Comparison of ENCODE assay signal across 24 mouse cellular contexts in genomic region chr5:121798447-121798846, GRCm38 (mm10). TPM values are rescaled to one million over a fixed set of nuclear protein-coding genes. Genes with fewer than 3 reads are reported as not detected.
DNase-seq lines count a peak whose midpoint lies in the region; ATAC-seq and TF ChIP-seq lines count a peak whose summit lies in the region.
"Had no signal": no experiment of that assay in that cellular context is flagged by ENCODE, and none has a peak within 500 bp of the region (broad histone marks: within the 10 kb centered on the region; RNA-seq: fewer than 3 reads in every experiment).

No protein-coding gene starts in this region.

- H3K9me3 ChIP-seq in intestine, postnatal 0 days (ENCODE audit: control insufficient read depth), result no peaks in the 10 kb centered on the region
- no peaks in the 10 kb centered on the region for H3K9me3 ChIP-seq in intestine, embryonic 15.5 days
- no peaks in the 10 kb centered on the region for H3K9me3 ChIP-seq in liver, postnatal 0 days (ENCODE audit: low read length)
- no peaks in the 10 kb centered on the region for H3K9me3 ChIP-seq in liver, embryonic 12.5 days (replicated peaks)
- H3K9me3 ChIP-seq in stomach, postnatal 0 days (ENCODE audit: control insufficient read depth, low read length), result no peaks in the 10 kb centered on the region
- no peaks in the 10 kb centered on the region for H3K9me3 ChIP-seq in limb, embryonic 10.5 days (replicated peaks)
- H3K9me3 ChIP-seq: embryonic facial prominence, embryonic 13.5 days; embryonic facial prominence, embryonic 15.5 days; forebrain, embryonic 10.5 days; forebrain, embryonic 12.5 days had no signal

- TF ChIP-seq EP300 in heart, adult 2 months (IDR thresholded peaks at IDR 0.05; ENCODE audit: insufficient read depth, low read depth, low read length), result no peak
- no peak for TF ChIP-seq EP300 in liver, postnatal 0 days (IDR thresholded peaks at IDR 0.05; ENCODE audit: low read depth)
- no peak for TF ChIP-seq EP300 in stomach, postnatal 0 days (optimal IDR thresholded peaks at IDR 0.05)

- no peaks in the 10 kb centered on the region for H3K27me3 ChIP-seq in heart, adult 2 months (ENCODE audit: control insufficient read depth, insufficient read depth, low read length)
- H3K27me3 ChIP-seq in intestine, postnatal 0 days (replicated peaks; ENCODE audit: control insufficient read depth, insufficient read depth, low read length), result no peaks in the 10 kb centered on the region
- no peaks in the 10 kb centered on the region for H3K27me3 ChIP-seq in intestine, embryonic 15.5 days (replicated peaks)
- no peaks in the 10 kb centered on the region for H3K27me3 ChIP-seq in liver, postnatal 0 days (ENCODE audit: insufficient read depth, low read length)
- H3K27me3 ChIP-seq in liver, embryonic 12.5 days (replicated peaks), result no peaks in the 10 kb centered on the region
- no peaks in the 10 kb centered on the region for H3K27me3 ChIP-seq in stomach, postnatal 0 days (ENCODE audit: control insufficient read depth, insufficient read depth, low read length)
- no peaks in the 10 kb centered on the region for H3K27me3 ChIP-seq in limb, embryonic 10.5 days (ENCODE audit: low read depth, poor library complexity, severe bottlenecking)
- H3K27me3 ChIP-seq: embryonic facial prominence, embryonic 13.5 days; embryonic facial prominence, embryonic 15.5 days; forebrain, embryonic 12.5 days had no signal

- no peaks in the 10 kb centered on the region for H3K4me1 ChIP-seq in heart, adult 2 months (ENCODE audit: control insufficient read depth, insufficient read depth, low read length)
- no peaks in the 10 kb centered on the region for H3K4me1 ChIP-seq in intestine, postnatal 0 days (replicated peaks; ENCODE audit: control insufficient read depth, insufficient read depth, low read length)
- H3K4me1 ChIP-seq in intestine, embryonic 15.5 days (replicated peaks), result no peaks in the 10 kb centered on the region
- H3K4me1 ChIP-seq in liver, postnatal 0 days (ENCODE audit: insufficient read depth), result no peaks in the 10 kb centered on the region
- no peaks in the 10 kb centered on the region for H3K4me1 ChIP-seq in liver, embryonic 12.5 days
- no peaks in the 10 kb centered on the region for H3K4me1 ChIP-seq in stomach, postnatal 0 days (replicated peaks; ENCODE audit: control insufficient read depth, insufficient read depth)
- H3K4me1 ChIP-seq in limb, embryonic 10.5 days, result no peaks in the 10 kb centered on the region
- H3K4me1 ChIP-seq: embryonic facial prominence, embryonic 13.5 days; embryonic facial prominence, embryonic 15.5 days; forebrain, embryonic 10.5 days; forebrain, embryonic 12.5 days had no signal

- no peak overlapping the region for H3K9ac ChIP-seq in heart, adult 2 months (ENCODE audit: low read depth, low read length)
- no peak overlapping the region for H3K9ac ChIP-seq in intestine, postnatal 0 days (ENCODE audit: low read depth, low read length)
- no peak overlapping the region for H3K9ac ChIP-seq in intestine, embryonic 15.5 days
- no peak overlapping the region for H3K9ac ChIP-seq in liver, postnatal 0 days (replicated peaks)
- no peak overlapping the region for H3K9ac ChIP-seq in liver, embryonic 12.5 days
- no peak overlapping the region for H3K9ac ChIP-seq in stomach, postnatal 0 days (ENCODE audit: low read length)
- H3K9ac ChIP-seq: embryonic facial prominence, embryonic 13.5 days; embryonic facial prominence, embryonic 15.5 days; forebrain, embryonic 12.5 days had no signal

- ATAC-seq in intestine, postnatal 0 days, result no peak
- ATAC-seq in intestine, embryonic 15.5 days, result no peak
- ATAC-seq in liver, postnatal 0 days, result no peak
- ATAC-seq in liver, embryonic 12.5 days, result no peak
- ATAC-seq in stomach, postnatal 0 days (ENCODE audit: low FRiP score, low TSS enrichment), result no peak
- ATAC-seq: forebrain, embryonic 14.5 days had no signal

- intact Hi-C loops in heart, adult 2 months (cut with DNase I), result loop anchor here (10.0 kb wide), 1 partner anchor 46 kb away; the partner anchor contains the start of gene Pheta1
- intact Hi-C loops in heart, postnatal 25 days (cut with DNase I), result loop anchor here (10.0 kb wide), 1 partner anchor 46 kb away; the partner anchor contains the start of gene Pheta1

- no peak overlapping the region for H3K27ac ChIP-seq in heart, adult 2 months
- H3K27ac ChIP-seq in intestine, postnatal 0 days (ENCODE audit: low read depth, low read length), result no peak overlapping the region; the same call in 1 of the 2 replicates
- no peak overlapping the region for H3K27ac ChIP-seq in intestine, embryonic 15.5 days
- H3K27ac ChIP-seq in liver, postnatal 0 days (ENCODE audit: low read depth), result no peak overlapping the region
- no peak overlapping the region for H3K27ac ChIP-seq in liver, embryonic 12.5 days
- no peak overlapping the region for H3K27ac ChIP-seq in stomach, postnatal 0 days (replicated peaks)
- no peak overlapping the region for H3K27ac ChIP-seq in limb, embryonic 10.5 days
- H3K27ac ChIP-seq: embryonic facial prominence, embryonic 13.5 days; embryonic facial prominence, embryonic 15.5 days; forebrain, embryonic 10.5 days; forebrain, embryonic 12.5 days had no signal

- peak; percentile 20; the same call in 1 of the 2 replicates for TF ChIP-seq CTCF in heart, adult 2 months (IDR thresholded peaks at IDR 0.05)
- peak; percentile 27; the same call in 1 of the 2 replicates for TF ChIP-seq CTCF in intestine, postnatal 0 days (IDR thresholded peaks at IDR 0.05; ENCODE audit: low read depth)
- 0 out of 2 replicates have a peak, but pooled peaks have one; percentile 4 for TF ChIP-seq CTCF in liver, postnatal 0 days (IDR thresholded peaks at IDR 0.05; ENCODE audit: low read depth)
- TF ChIP-seq CTCF in stomach, postnatal 0 days (IDR thresholded peaks at IDR 0.05; ENCODE audit: low read depth), result peak; percentile 9; the same call in 1 of the 2 replicates

- H3K4me3 ChIP-seq in heart, adult 2 months, result no peak overlapping the region
- H3K4me3 ChIP-seq in intestine, postnatal 0 days (ENCODE audit: low read depth, low read length), result no peak overlapping the region
- no peak overlapping the region for H3K4me3 ChIP-seq in intestine, embryonic 15.5 days (replicated peaks)
- no peak overlapping the region for H3K4me3 ChIP-seq in liver, postnatal 0 days (ENCODE audit: low read depth, low read length)
- no peak overlapping the region for H3K4me3 ChIP-seq in liver, embryonic 12.5 days
- no peak overlapping the region for H3K4me3 ChIP-seq in stomach, postnatal 0 days (ENCODE audit: low read depth, low read length)
- no peak overlapping the region for H3K4me3 ChIP-seq in limb, embryonic 10.5 days
- H3K4me3 ChIP-seq: embryonic facial prominence, embryonic 13.5 days; embryonic facial prominence, embryonic 15.5 days; erythroblast, embryonic 14.5 days; forebrain, embryonic 10.5 days; forebrain, embryonic 12.5 days had no signal

- H3K79me2 ChIP-seq in heart, adult 2 months (replicated peaks; ENCODE audit: control insufficient read depth, insufficient read depth, low read length), result no peaks in the 10 kb centered on the region

- TF ChIP-seq POLR2A in heart, adult 2 months (IDR thresholded peaks at IDR 0.05; ENCODE audit: insufficient read depth, low read depth, low read length), result no peak

- no peak overlapping the region for H3K4me2 ChIP-seq in intestine, postnatal 0 days (replicated peaks; ENCODE audit: low read depth)
- no peak overlapping the region for H3K4me2 ChIP-seq in intestine, embryonic 15.5 days (replicated peaks)
- H3K4me2 ChIP-seq in liver, postnatal 0 days (ENCODE audit: low read depth, low read length), result no peak overlapping the region
- H3K4me2 ChIP-seq in liver, embryonic 12.5 days, result no peak overlapping the region
- no peak overlapping the region for H3K4me2 ChIP-seq in stomach, postnatal 0 days (replicated peaks; ENCODE audit: low read depth)
- H3K4me2 ChIP-seq: embryonic facial prominence, embryonic 13.5 days; embryonic facial prominence, embryonic 15.5 days; forebrain, embryonic 12.5 days had no signal

- DNase-seq in heart, adult 2 months, result no peak
- no peak for DNase-seq in heart, postnatal 25 days (ENCODE audit: low spot score)
- no peak for DNase-seq in liver, postnatal 0 days
- DNase-seq in stomach, postnatal 0 days (ENCODE audit: low spot score), result no peak
- DNase-seq in limb, embryonic 10.5 days (ENCODE audit: low spot score), result no peak
- DNase-seq: adrenal gland, adult 2 months; adrenal gland, postnatal 10 days; adrenal gland, postnatal 25 days; cerebellum, adult 11 months; cerebellum, adult 18-20 months; cerebellum, adult 8-10 months; cerebellum, adult 9-11 months; cerebellum, postnatal 14 days; cerebellum, postnatal 36 days; embryo, embryonic 11 days had no signal

- peaks cover under 1% of the 10 kb centered on the region for H3K36me3 ChIP-seq in heart, adult 2 months (ENCODE audit: control insufficient read depth, insufficient read depth, low read length)
- H3K36me3 ChIP-seq in intestine, postnatal 0 days (ENCODE audit: control insufficient read depth, insufficient read depth), result peaks cover 82% of the 10 kb centered on the region
- H3K36me3 ChIP-seq in intestine, embryonic 15.5 days, result peaks cover 53% of the 10 kb centered on the region
- H3K36me3 ChIP-seq in liver, postnatal 0 days (replicated peaks; ENCODE audit: insufficient read depth, low read length), result peaks cover 53% of the 10 kb centered on the region
- peaks cover 97% of the 10 kb centered on the region for H3K36me3 ChIP-seq in liver, embryonic 12.5 days
- peaks cover 38% of the 10 kb centered on the region for H3K36me3 ChIP-seq in stomach, postnatal 0 days (ENCODE audit: control insufficient read depth, insufficient read depth, low read length)
- peaks cover 100% of the 10 kb centered on the region for H3K36me3 ChIP-seq in limb, embryonic 10.5 days

- WGBS in heart, adult 2 months, result 80% methylated on average over 2 of the region's 2 CpGs
- 98% methylated on average over 2 of the region's 2 CpGs for WGBS in intestine, postnatal 0 days
- 98% methylated on average over 2 of the region's 2 CpGs for WGBS in intestine, embryonic 15.5 days
- 91% methylated on average over 2 of the region's 2 CpGs for WGBS in liver, postnatal 0 days (ENCODE audit: insufficient replicate concordance)
- WGBS in liver, embryonic 12.5 days (ENCODE audit: insufficient replicate concordance), result 90% methylated on average over 2 of the region's 2 CpGs
- 91% methylated on average over 2 of the region's 2 CpGs for WGBS in stomach, postnatal 0 days
- WGBS in limb, embryonic 10.5 days, result 94% methylated on average over 2 of the region's 2 CpGs

RNA-seq across cellular contexts. Expression of gene Sh2b3, which starts 39.0 kb away (rescaled TPM):
- 10 to 100 TPM; 21.6 to 22.5 TPM for total RNA-seq in heart, adult 2 months (2021)
- 19.3 and 20.1 TPM in 2 replicates for polyA plus RNA-seq in heart, adult 2 months (2012; rRNA removed)
- 10 to 100 TPM; 20.3 to 27.3 TPM for total RNA-seq in heart, postnatal 25 days (2021)
- 11.8 and 12.2 TPM in 2 replicates for polyA plus RNA-seq in intestine, postnatal 0 days (2015; fragmentation: Nextera tagmentation; extraction: Ambion mirVana)
- 12.3 and 13.1 TPM in 2 replicates for polyA plus RNA-seq in intestine, embryonic 15.5 days (2015; fragmentation: Nextera tagmentation; extraction: Ambion mirVana)
- 9.0 and 9.1 TPM in 2 replicates for polyA plus RNA-seq in liver, postnatal 0 days (2015; fragmentation: Nextera tagmentation; extraction: Ambion mirVana)
- polyA plus RNA-seq in liver, embryonic 12.5 days (2016; fragmentation: Nextera tagmentation; extraction: Ambion mirVana), result 13.0 TPM in 2 replicates
- polyA plus RNA-seq in stomach, postnatal 0 days (2015; fragmentation: Nextera tagmentation; extraction: Ambion mirVana), result 7.9 and 8.6 TPM in 2 replicates
- polyA plus RNA-seq in limb, embryonic 10.5 days (2016; fragmentation: Nextera tagmentation; extraction: Ambion mirVana), result 10.9 and 11.2 TPM in 2 replicates

RNA-seq across cellular contexts. Expression of gene Pheta1, which starts 50.3 kb away (rescaled TPM):
- total RNA-seq in heart, adult 2 months (2021), result 1 to 10 TPM; 9.3 TPM
- 12.5 and 12.7 TPM in 2 replicates for polyA plus RNA-seq in heart, adult 2 months (2012; rRNA removed)
- total RNA-seq in heart, postnatal 25 days (2021), result 10 to 100 TPM; 12.2 to 13.2 TPM
- 65.0 and 66.5 TPM in 2 replicates for polyA plus RNA-seq in intestine, postnatal 0 days (2015; fragmentation: Nextera tagmentation; extraction: Ambion mirVana)
- polyA plus RNA-seq in intestine, embryonic 15.5 days (2015; fragmentation: Nextera tagmentation; extraction: Ambion mirVana), result 32.6 and 36.4 TPM in 2 replicates
- 4.8 and 5.7 TPM in 2 replicates for polyA plus RNA-seq in liver, postnatal 0 days (2015; fragmentation: Nextera tagmentation; extraction: Ambion mirVana)
- 6.6 and 7.3 TPM in 2 replicates for polyA plus RNA-seq in liver, embryonic 12.5 days (2016; fragmentation: Nextera tagmentation; extraction: Ambion mirVana)
- 24.3 and 26.7 TPM in 2 replicates for polyA plus RNA-seq in stomach, postnatal 0 days (2015; fragmentation: Nextera tagmentation; extraction: Ambion mirVana)
- 60.2 and 67.0 TPM in 2 replicates for polyA plus RNA-seq in limb, embryonic 10.5 days (2016; fragmentation: Nextera tagmentation; extraction: Ambion mirVana)
